Mouse (Mus musculus) lung, adult 18-20 months (tissue): ENCODE measurements around the gene Efnb1.
"Not testable (repeated sequence)": the region's sequence is repeated elsewhere in the genome, so short reads cannot be mapped to it uniquely, and the experiment has no call there.

Experiments
- DNase-seq, 2 experiments: peaks; one replicate each; pipeline ENCODE4 v3.0.0; 2022; ENCODE audit warnings: mixed read lengths in 2 of 2

The Efnb1 gene

DNA sequence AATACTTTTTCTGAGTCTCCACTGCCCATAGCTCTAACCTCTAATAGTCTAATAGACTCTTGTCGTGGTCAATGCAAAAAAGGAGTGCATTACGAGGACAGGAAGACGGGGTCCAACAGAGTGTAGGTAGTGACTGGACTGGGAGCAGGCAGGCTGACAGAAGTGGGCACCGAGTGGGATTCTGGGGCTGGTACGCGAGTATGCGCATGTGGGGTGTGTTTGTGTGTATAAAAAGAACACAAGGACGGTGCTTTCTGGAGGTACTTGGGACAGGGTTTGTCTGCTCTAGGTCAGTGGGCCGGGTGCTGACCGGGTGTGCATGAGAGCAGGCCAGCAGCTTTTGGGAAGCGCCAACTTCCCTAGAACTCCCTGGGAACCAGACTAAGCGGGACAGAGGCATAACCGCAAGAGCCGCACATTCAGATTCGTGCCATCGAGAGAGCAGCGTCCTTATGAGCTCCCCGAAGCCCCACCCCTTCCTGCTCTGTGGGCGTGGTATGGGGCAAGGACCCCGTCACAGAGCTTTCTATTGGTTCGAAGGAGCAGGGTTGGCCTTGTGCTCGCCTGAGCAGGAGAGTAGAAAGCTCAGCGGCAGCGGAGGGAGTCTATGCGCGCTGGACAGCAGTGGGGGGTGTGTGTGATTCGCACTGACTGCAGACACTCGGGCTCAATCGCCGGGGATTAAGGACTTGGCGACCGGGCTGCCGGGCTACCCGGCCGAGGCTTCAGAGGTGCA, at the start of gene Efnb1:
Gene Efnb1, plus strand, starts transcription at position 608 of the 736 bp plus-strand sequence.
- DNase-seq, result peak; percentile 95

DNA sequence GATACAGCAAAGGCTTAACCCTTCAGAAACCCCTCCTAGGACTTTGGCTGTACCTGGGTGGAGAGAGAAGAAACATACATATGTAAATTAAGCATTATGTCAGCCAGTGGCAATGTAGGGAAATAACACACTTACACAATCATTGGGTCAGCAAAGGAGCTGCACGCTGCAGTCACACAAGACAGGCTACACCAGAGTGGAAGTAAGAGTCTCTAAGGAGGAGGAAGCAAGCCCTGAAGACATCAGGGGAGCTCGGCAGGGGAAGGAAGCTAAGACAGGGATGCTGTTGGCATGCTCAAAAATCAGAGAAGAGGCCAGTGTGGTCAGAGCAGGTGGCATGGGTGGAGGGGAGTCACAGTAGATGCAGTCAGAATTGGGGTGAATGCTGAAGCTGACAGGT, 43.2 kb upstream of the Efnb1 start:
- no peak for DNase-seq

- DNase-seq, result not testable (repeated sequence)
These were observed 24.7 kb upstream of the Efnb1 start for GRCm38 (mm10) chrX:99111088-99111724.

GRCm38 (mm10) chrX:99119510-99119909, 16.4 kb upstream of the Efnb1 start:
- no peak for DNase-seq

DNA sequence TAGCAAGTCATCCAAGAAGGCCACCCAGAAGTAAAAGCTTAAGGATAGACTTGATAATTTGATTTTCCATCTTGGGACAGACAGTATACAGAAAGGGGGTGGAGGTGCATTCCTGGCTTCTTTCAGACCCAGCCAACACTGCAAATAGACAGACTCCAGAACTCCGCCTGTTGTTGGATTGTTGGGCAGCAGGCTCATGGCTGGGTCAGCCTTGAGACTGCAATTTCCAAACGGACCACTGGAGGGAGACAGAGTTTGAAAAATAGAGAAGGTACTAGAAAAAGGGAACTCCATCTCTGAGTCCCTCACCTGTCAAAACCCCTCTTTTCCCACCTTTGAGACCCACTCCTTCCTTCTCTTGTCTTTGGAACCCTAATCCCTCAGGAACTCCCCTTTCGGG, 5.9 kb upstream of the Efnb1 start:
- peak; percentile 23 to 65 for DNase-seq

- DNase-seq, result no peak
These were observed 3.4 kb upstream of the Efnb1 start for GRCm38 (mm10) chrX:99132573-99132972.

DNA sequence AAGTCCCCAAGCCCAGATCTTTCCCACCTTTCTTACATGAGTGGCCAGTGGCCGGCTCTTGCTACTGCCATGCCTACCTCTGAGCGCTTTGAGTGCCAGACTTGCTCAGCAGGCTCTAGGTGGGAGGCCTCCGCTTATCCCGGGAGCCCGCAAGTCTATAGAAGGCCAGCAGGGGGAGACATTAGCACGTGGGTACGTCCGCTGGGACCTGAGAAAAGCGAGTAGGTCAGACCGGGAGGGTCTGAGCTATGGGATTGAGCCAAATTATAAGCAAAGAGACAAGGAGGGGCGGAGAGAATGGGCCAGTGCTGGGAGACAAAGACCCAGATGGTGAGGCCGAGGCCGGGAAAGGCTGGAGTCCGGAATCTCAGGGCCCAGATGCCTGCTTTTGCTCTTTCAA, 1.0 kb upstream of the Efnb1 start:
- DNase-seq, result peak; percentile 85 to 89

- DNase-seq, result peak; percentile 23 to 47
These were observed 569 bp downstream of the Efnb1 start for GRCm38 (mm10) chrX:99136431-99136966.

DNA sequence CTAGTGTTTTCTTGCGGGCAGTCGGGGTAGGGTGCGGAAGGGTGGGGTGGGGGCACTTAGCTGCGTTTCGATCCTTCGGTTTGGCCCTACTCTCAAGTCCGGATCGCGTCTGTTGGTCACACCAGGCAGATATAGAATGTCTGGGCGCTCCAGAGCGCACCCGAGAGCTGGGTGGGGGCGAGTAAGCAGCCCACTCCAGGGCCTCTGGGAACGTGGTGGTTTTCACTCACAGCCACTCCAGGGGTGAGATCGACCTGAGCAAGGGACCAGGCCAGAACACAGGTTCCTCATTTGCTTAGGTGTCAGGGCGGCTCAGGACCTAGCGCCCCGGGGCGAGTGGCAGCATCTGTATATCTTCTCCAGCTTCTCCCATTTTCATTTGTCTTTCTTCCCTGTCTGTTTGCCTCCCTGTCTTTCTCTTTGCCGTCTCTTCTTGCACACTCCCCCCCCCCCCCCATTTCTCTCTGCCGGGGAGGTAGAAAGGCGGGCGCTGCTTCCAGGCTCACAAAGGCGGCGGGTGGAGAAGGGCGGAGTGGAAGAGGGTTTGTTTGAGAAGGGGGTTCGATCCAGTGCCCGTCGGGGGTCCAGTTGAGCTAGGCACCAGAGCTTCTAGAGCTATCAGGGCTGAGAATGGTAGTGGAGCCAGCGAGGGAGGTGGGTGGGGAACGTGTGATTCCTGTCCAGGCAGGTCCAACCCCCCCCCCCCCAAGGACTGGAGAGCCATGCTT, 1.4 kb downstream of the Efnb1 start:
- DNase-seq, result peak; percentile 10 to 13

DNA sequence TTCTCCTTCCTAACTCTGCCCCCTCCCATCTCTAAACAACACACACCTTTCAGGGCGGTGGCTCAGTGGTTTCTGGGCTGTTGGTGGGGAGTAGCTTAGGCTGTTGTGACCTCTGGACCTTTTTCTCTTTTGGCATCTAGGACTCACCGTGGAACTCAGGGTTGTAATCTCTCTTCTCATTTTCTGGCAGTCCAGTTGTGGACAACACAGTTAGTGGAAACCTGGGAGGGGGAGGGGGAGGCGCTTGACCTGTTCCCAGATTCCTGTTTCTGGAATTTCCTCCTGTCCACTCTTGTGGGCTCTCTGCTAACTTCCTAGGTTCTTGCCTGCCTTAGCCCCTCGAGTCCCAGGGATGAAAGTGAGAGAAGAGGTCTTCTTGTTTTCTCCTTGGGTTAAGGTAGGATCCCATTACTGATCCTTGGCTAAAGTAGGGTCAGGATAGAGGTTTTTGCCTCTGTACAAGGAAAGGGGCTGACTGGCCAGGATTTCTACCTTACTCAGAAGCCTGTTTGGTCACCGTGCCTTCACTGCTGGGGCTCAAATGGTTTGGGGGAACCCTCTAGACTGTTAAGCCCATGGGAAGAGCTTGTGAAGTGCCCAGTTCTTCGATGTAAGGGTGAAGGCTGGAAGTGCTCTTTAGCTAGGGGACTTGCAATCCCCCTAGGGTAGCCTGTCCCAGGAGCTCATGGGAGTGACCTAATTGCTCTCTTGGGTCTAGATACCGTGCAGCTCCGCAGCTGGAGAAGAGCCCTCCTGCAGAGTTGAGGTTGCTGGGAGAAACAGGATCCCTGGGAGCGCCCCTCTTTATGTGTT, 2.2 kb downstream of the Efnb1 start:
- DNase-seq, result peak in 1 of 2 experiments; percentile 34

- DNase-seq, result peak; percentile 84 to 87
These were observed 5.1 kb downstream of the Efnb1 start for GRCm38 (mm10) chrX:99141079-99141478.

DNA sequence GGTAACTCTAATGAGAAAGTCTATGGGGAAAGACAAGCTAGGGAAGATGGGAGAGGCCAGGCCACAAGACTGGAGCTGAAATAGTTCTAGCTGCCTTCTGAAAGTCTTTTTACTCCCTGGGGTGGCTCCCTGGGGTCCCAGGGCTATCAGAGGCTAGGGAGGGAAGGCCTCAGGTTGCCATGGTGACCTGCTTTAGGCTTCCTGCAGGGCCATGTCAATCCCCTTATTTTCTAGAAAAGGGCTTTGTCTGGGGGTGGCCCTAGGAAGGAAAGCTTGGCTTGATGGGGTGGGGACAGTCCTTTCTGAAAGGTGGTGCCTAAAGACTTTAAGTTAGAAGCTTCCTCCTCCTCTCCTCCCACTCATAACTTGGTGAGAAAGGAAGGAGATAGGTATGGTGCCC, 6.0 kb downstream of the Efnb1 start:
- no peak for DNase-seq

GRCm38 (mm10) chrX:99145561-99145960, 9.6 kb downstream of the Efnb1 start:
- DNase-seq, result no peak

- DNase-seq, result peak in 1 of 2 experiments; percentile 15
These were observed 12.4 kb downstream of the Efnb1 start for GRCm38 (mm10) chrX:99148061-99148905.

DNA sequence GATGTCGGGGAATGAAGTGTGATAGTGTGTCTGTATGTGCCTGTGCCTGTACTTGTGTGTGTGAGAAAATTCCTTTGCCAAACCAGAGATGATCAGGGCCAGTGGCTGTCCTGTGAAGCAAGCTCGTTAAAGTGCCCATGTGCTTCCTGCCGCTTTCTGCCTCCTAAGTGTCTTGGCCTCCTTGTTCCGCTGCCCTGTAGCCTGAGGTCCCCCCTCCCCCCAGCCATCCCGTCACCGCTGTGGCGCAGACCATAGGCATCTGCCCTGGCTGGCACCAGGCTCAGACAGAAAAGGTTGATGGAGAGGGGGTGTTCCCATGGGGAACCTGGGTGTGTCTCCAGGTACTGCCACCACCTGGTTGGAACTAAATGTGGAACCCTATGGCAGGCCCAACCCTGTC, 13.1 kb downstream of the Efnb1 start:
- DNase-seq, result peak; percentile 30 to 38

- peak; percentile 80 to 84 for DNase-seq
These were observed 14.0 kb downstream of the Efnb1 start for GRCm38 (mm10) chrX:99149900-99150299.

DNA sequence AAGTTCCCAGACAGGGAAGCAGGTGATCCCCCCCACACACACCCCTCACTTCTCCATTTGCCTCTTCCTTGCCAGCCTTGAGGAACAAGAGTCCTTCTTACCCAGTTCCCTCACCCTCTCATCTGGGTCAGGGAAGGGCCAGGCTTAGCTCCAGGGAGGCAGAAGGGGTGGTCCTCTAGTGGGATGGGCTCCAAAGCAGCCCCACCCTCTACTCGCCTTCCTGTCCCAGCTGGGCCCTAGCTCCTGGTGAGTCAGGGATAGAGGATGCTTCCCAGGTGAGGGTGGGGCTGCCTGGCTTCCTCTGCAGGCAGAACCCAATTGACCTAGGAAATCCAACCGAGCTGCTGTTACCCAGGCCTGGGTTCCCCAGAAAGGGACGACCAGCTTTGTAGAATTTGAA, 14.8 kb downstream of the Efnb1 start:
- DNase-seq, result peak in 1 of 2 experiments; percentile 32

DNA sequence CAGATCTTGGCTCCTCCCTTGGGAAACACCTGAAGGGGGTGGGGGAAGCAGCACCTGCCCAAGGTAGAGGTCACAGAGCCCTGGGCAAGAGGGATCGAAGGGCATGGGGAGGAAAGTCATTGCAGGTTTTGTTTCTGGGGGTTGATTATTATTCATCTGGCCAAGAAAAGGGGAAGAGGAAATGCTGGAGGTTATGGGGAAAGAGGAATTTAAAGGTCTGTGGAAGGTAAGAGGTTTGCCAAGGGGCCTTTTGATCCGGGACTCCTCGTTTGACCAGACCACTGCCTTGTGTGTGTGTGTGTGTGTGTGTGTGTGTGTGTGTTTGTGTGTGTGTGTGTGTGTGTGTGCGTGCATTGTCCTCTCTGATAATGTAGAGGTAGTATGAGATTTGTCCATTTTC, 15.5 kb downstream of the Efnb1 start:
- no peak for DNase-seq

DNA sequence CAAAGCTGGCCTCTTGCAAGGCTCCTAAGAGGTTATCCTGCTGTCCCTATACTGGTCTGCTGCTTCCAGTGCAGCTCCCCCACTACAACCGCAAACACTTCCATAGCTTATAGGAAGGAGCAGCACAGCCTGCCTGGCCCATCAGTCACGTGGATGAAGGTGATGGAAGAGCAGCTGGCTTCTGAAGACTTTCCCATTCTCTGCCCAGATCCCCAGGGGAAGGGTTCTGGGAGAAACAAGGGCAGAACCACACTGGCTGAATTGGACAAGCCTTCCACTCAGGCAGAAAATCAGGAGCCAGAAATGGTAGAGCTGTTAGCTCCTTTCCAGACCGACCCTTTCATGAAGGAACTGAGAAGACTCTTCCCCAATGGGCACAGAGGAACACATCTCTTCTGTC, 16.2 kb downstream of the Efnb1 start:
- no peak for DNase-seq

GRCm38 (mm10) chrX:99152566-99153265, 16.8 kb downstream of the Efnb1 start:
- DNase-seq, result peak in 1 of 2 experiments; percentile 30

DNA sequence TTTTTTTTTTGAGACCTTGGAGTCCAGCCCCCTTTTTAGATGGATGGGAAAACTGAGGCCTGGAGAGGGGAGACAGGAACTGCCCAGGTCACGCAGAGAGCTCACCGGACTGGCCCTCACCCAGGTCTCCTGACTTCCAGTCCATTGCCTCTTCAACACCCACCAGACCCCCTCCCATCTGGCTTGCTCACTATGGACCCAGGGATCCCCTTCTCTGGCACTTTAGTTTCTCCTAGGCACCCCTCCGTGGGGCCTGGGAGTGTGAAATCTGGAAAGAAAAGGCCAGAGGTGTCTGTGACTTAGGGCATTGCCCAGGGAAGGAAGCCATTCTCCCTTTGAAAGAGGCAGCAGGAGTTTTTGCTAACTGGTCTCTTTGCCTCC, 17.3 kb downstream of the Efnb1 start:
- no peak for DNase-seq
